Mouse (Mus musculus): ENCODE results near the gene Kremen2. TPM values are rescaled to one million over a fixed set of nuclear protein-coding genes. Genes with fewer than 3 reads are reported as not detected.

Kremen2 gene
- polyA plus RNA-seq, 1 experiment from 2014 or later, result 12.9 TPM

- peak; percentile 49 for ATAC-seq (ENCODE audit: low read depth)
- no peaks in the 10 kb centered on the region for H3K9me3 ChIP-seq (ENCODE audit: control insufficient read depth, low read length)
- H3K36me3 ChIP-seq (ENCODE audit: control insufficient read depth, insufficient read depth, low read length), result no peaks in the 10 kb centered on the region
- 0% methylated on average over 22 of the region's 101 CpGs for WGBS
- peaks cover 32% of the 10 kb centered on the region for H3K27me3 ChIP-seq (replicated peaks; ENCODE audit: control insufficient read depth, insufficient read depth, low read length)
- no peak overlapping the region for H3K27ac ChIP-seq (replicated peaks; ENCODE audit: low read depth, low read length)
- no peaks in the 10 kb centered on the region for H3K4me1 ChIP-seq (ENCODE audit: control insufficient read depth, insufficient read depth, low read length)
- peak overlapping the region; percentile 100 for H3K4me2 ChIP-seq (ENCODE audit: low read depth, low read length)
- peak overlapping the region; percentile 62 for H3K4me3 ChIP-seq (ENCODE audit: low read depth, low read length)
- peak overlapping the region; percentile 57 for H3K9ac ChIP-seq (ENCODE audit: low read depth, low read length)
- DNase-seq (ENCODE audit: low spot score), result no peak
These were observed 46.2 kb downstream of the Kremen2 start for GRCm38 (mm10) chr17:23699131-23700077.

DNA sequence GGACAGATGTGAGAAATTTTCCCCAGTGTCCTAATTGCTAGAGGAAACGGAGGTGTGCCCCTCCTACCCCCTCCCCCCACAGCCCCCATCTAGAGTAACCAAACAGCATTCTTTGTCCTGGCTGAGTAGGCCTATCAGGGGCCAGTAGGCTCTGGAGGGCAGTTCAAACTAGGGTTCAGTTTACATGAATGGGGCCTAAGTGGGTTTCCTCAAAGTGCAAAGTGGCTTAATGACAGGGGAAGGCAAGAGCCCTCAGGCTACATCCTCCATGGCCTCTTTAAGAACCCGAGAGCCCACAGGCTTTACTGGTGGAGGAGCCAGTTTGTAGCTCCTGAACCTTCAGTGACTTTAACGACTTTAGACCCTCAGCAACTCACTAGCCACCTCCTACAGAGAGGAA is 49.8 kb downstream of the Kremen2 start:
- H3K4me1 ChIP-seq (ENCODE audit: control insufficient read depth, insufficient read depth, low read length), result no peaks in the 10 kb centered on the region
- 0 out of 2 replicates have a peak, but pooled peaks have one; percentile 8 for ATAC-seq (ENCODE audit: low read depth)
- no peak overlapping the region for H3K4me3 ChIP-seq (ENCODE audit: low read depth, low read length)
- WGBS, result 16% methylated on average over 3 of the region's 3 CpGs
- no peaks in the 10 kb centered on the region for H3K9me3 ChIP-seq (ENCODE audit: control insufficient read depth, low read length)
- no peak overlapping the region for H3K4me2 ChIP-seq (ENCODE audit: low read depth, low read length)
- peak; percentile 39 for DNase-seq (ENCODE audit: low spot score)
- H3K9ac ChIP-seq (ENCODE audit: low read depth, low read length), result no peak overlapping the region
- H3K27ac ChIP-seq (replicated peaks; ENCODE audit: low read depth, low read length), result no peak overlapping the region
- H3K27me3 ChIP-seq (replicated peaks; ENCODE audit: control insufficient read depth, insufficient read depth, low read length), result peaks cover 29% of the 10 kb centered on the region
- no peaks in the 10 kb centered on the region for H3K36me3 ChIP-seq (ENCODE audit: control insufficient read depth, insufficient read depth, low read length)

DNA sequence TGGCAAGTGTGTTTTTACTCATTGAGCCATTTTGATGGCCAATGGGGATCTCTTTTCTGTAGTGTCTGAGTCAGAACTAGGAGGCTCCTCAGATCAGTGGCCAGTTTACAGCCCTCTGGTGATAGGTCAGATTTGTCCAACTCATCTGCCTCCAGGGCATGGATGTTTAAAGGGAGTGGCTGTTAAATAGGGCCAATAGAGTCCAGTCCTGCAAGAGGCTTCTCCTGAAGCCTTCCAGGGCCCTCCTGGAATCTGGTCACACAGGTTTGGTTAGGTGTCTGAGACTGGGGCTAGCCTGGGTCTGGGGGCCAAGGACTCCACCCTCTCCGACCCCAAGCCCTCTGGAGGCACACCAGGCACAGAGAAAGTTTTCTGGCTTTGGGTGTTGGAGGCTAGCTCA is 51.1 kb downstream of the Kremen2 start:
- WGBS, result 46% methylated on average over 1 of the region's 1 CpGs
- H3K9ac ChIP-seq (ENCODE audit: low read depth, low read length), result no peak overlapping the region
- ATAC-seq (ENCODE audit: low read depth) (no peak), DNase-seq (ENCODE audit: low spot score) (no peak)
- no peak overlapping the region for H3K27ac ChIP-seq (replicated peaks; ENCODE audit: low read depth, low read length)
- H3K4me2 ChIP-seq (ENCODE audit: low read depth, low read length), result no peak overlapping the region
- H3K4me1 ChIP-seq (ENCODE audit: control insufficient read depth, insufficient read depth, low read length), result no peaks in the 10 kb centered on the region
- no peaks in the 10 kb centered on the region for H3K9me3 ChIP-seq (ENCODE audit: control insufficient read depth, low read length)
- no peak overlapping the region for H3K4me3 ChIP-seq (ENCODE audit: low read depth, low read length)
- no peaks in the 10 kb centered on the region for H3K36me3 ChIP-seq (ENCODE audit: control insufficient read depth, insufficient read depth, low read length)
- peaks cover 16% of the 10 kb centered on the region for H3K27me3 ChIP-seq (replicated peaks; ENCODE audit: control insufficient read depth, insufficient read depth, low read length)

Other genes starting within 250 kb of the Kremen2 start
- gene Zfp213, start 181.6 kb downstream of the Kremen2 start, polyA plus RNA-seq (2014; fragmentation: Nextera tagmentation; extraction: Ambion mirVana), result 17.7 and 18.2 TPM in 2 replicates
- 11.6 and 11.7 TPM in 2 replicates for gene Zfp13, start 146.3 kb downstream of the Kremen2 start, polyA plus RNA-seq (2014; fragmentation: Nextera tagmentation; extraction: Ambion mirVana)
- 0.14 TPM in 1 of 2 replicates, not detected in the other for gene Zscan10, start 145.0 kb downstream of the Kremen2 start, polyA plus RNA-seq (2014; fragmentation: Nextera tagmentation; extraction: Ambion mirVana)
- 0.90 and 1.4 TPM in 2 replicates for gene Mmp25, start 100.6 kb downstream of the Kremen2 start, polyA plus RNA-seq (2014; fragmentation: Nextera tagmentation; extraction: Ambion mirVana)
- gene Bicdl2, start 85.3 kb downstream of the Kremen2 start, polyA plus RNA-seq (2014; fragmentation: Nextera tagmentation; extraction: Ambion mirVana), result 3.1 and 3.9 TPM in 2 replicates
- 94.8 and 107 TPM in 2 replicates for gene Hcfc1r1, start 72.2 kb downstream of the Kremen2 start, polyA plus RNA-seq (2014; fragmentation: Nextera tagmentation; extraction: Ambion mirVana)
- gene Thoc6, start 72.0 kb downstream of the Kremen2 start, polyA plus RNA-seq (2014; fragmentation: Nextera tagmentation; extraction: Ambion mirVana), result 35.1 and 38.1 TPM in 2 replicates
- 23.3 and 30.7 TPM in 2 replicates for gene Tnfrsf12a, start 68.4 kb downstream of the Kremen2 start, polyA plus RNA-seq (2014; fragmentation: Nextera tagmentation; extraction: Ambion mirVana)
- gene Cldn6, start 66.6 kb downstream of the Kremen2 start, polyA plus RNA-seq (2014; fragmentation: Nextera tagmentation; extraction: Ambion mirVana), result 17.0 and 22.6 TPM in 2 replicates
- 14.6 and 17.9 TPM in 2 replicates for gene Cldn9, start 61.8 kb downstream of the Kremen2 start, polyA plus RNA-seq (2014; fragmentation: Nextera tagmentation; extraction: Ambion mirVana)
- 1.6 and 2.8 TPM in 2 replicates for gene 1520401A03Rik, start 23.1 kb downstream of the Kremen2 start, polyA plus RNA-seq (2014; fragmentation: Nextera tagmentation; extraction: Ambion mirVana)
- gene Pkmyt1, start 19.5 kb downstream of the Kremen2 start, polyA plus RNA-seq (2014; fragmentation: Nextera tagmentation; extraction: Ambion mirVana), result 39.6 and 40.3 TPM in 2 replicates
- 20.9 and 22.9 TPM in 2 replicates for gene Paqr4, start 5.0 kb downstream of the Kremen2 start, polyA plus RNA-seq (2014; fragmentation: Nextera tagmentation; extraction: Ambion mirVana)
- 62.9 and 74.7 TPM in 2 replicates for gene Flywch1, start 25.8 kb upstream of the Kremen2 start, polyA plus RNA-seq (2014; fragmentation: Nextera tagmentation; extraction: Ambion mirVana)
- 27.0 and 33.9 TPM in 2 replicates for gene Flywch2, start 40.2 kb upstream of the Kremen2 start, polyA plus RNA-seq (2014; fragmentation: Nextera tagmentation; extraction: Ambion mirVana)
- gene Srrm2, start 44.7 kb upstream of the Kremen2 start, polyA plus RNA-seq (2014; fragmentation: Nextera tagmentation; extraction: Ambion mirVana), result 320 and 345 TPM in 2 replicates
- gene Elob, start 83.3 kb upstream of the Kremen2 start, polyA plus RNA-seq (2014; fragmentation: Nextera tagmentation; extraction: Ambion mirVana), result 1,099 and 1,112 TPM in 2 replicates
- 0.77 and 0.88 TPM in 2 replicates for gene Prss33, start 90.2 kb upstream of the Kremen2 start, polyA plus RNA-seq (2014; fragmentation: Nextera tagmentation; extraction: Ambion mirVana)
- gene Prss32, start 98.0 kb upstream of the Kremen2 start, polyA plus RNA-seq (2014; fragmentation: Nextera tagmentation; extraction: Ambion mirVana), result 0.25 TPM in 1 of 2 replicates, not detected in the other
- 0.64 and 1.1 TPM in 2 replicates for gene Prss41, start 98.3 kb upstream of the Kremen2 start, polyA plus RNA-seq (2014; fragmentation: Nextera tagmentation; extraction: Ambion mirVana)
- gene Prss21, start 122.2 kb upstream of the Kremen2 start, polyA plus RNA-seq (2014; fragmentation: Nextera tagmentation; extraction: Ambion mirVana), result not detected in 2 replicates
- 2.3 and 6.8 TPM in 2 replicates for gene Dcpp1, start 135.0 kb upstream of the Kremen2 start, polyA plus RNA-seq (2014; fragmentation: Nextera tagmentation; extraction: Ambion mirVana)
- gene Dcpp2, start 135.0 kb upstream of the Kremen2 start, polyA plus RNA-seq (2014; fragmentation: Nextera tagmentation; extraction: Ambion mirVana), result not detected in 2 replicates
- 3.9 and 15.6 TPM in 2 replicates for gene Dcpp3, start 171.6 kb upstream of the Kremen2 start, polyA plus RNA-seq (2014; fragmentation: Nextera tagmentation; extraction: Ambion mirVana)
- gene Sbp, start 195.8 kb upstream of the Kremen2 start, polyA plus RNA-seq (2014; fragmentation: Nextera tagmentation; extraction: Ambion mirVana), result not detected in 2 replicates
- gene Sbpl, start 209.4 kb upstream of the Kremen2 start, polyA plus RNA-seq (2014; fragmentation: Nextera tagmentation; extraction: Ambion mirVana), result not detected in 2 replicates
- gene Prss30, start 234.7 kb upstream of the Kremen2 start, polyA plus RNA-seq (2014; fragmentation: Nextera tagmentation; extraction: Ambion mirVana), result not detected in 2 replicates